Mouse (Mus musculus): ENCODE data around the gene Fndc3b. TPM values are rescaled to one million over a fixed set of nuclear protein-coding genes. Genes with fewer than 3 reads are reported as not detected.

Gene Fndc3b
- total and polyA plus RNA-seq, 3 experiments = 0.03 to 0.05 (median 0.04) TPM

DNA sequence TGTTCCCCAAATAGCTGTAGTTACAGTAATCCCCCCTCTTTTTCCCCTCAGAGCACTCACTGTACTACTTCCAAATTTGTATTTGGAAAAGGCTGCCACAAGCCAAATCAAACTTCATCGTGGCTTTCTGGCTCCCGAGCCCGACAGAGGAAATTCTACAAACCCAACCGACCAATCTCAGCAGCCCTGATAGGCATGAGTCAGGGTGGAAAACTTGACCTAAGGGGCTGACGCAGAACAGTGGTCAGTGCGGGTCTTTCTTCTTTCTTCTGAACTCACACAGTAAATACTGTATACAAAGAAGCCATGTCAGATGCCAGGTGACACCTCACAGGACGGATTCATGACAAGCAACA lies 103.3 kb downstream of the Fndc3b start:
- TF ChIP-seq PAX5 (IDR thresholded peaks at IDR 0.05; ENCODE audit: low read length) (no peak), CTCF (conservative IDR thresholded peaks at IDR 0.05 in 1 of 2, IDR thresholded peaks at IDR 0.05 in 1 of 2; ENCODE audit: low read depth in 2 of 2, low read length in 2 of 2) (no peak), USF1 (IDR thresholded peaks at IDR 0.05; ENCODE audit: low read depth, low read length) (no peak), KAT2A (IDR thresholded peaks at IDR 0.05; ENCODE audit: insufficient replicate concordance, low read length) (no peak), JUND (conservative IDR thresholded peaks at IDR 0.05; ENCODE audit: low read depth, low read length) (no peak), RAD21 (IDR thresholded peaks at IDR 0.05; ENCODE audit: low read depth, low read length) (no peak), ZC3H11A (IDR thresholded peaks at IDR 0.05; ENCODE audit: low read depth, low read length) (no peak), MAFK (IDR thresholded peaks at IDR 0.05; ENCODE audit: insufficient replicate concordance, low read length) (no peak), ZMIZ1 (IDR thresholded peaks at IDR 0.05; ENCODE audit: low read depth, low read length) (no peak)
- no peak overlapping the region for H3K27ac ChIP-seq (ENCODE audit: insufficient read depth, low read depth)
- in situ Hi-C loops (cut with MboI; ENCODE audit: low pct_ligation_motif_present, low pct_unique_long_range_greater_than_20kb, low sequenced_read_pairs) = no loop called here

DNA sequence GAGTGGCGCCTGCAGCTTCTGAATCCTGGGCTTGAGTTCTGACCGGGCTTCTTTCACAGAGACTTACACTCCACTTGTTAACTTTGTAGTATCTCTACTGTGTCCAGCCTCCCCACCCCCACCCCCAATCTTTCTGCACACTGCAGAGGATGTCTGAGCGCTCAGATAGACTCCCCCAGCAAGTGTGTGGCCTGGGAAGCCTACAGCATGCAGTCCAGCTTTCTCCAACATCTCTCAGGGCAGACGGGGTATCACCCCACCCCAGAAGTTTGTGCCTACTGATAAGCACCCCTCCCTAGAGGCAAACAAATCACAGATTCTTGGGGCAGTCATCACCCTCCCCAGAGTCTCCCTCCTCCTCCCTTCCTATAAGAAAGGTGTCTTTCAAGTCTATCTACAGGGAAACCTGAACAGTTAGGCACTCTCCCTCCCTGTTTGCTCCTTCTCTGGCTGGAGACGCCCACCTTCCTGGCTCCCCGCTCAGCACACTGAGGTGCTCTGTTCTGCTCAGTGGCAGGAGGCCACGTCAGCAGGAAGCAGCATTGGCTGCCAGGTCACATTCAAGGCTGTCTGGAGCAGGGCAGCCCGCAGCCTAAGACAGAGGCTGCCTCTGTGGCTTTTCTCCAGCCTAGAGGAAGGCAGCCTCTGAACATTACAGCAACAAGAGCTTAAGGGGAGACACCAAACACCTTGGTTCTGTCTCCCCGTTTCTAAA lies 103.9 kb downstream of the Fndc3b start:
- H3K36me3 ChIP-seq (replicated peaks in 1 of 2; ENCODE audit: control insufficient read depth in 1 of 2, insufficient read depth in 1 of 2, low read length in 1 of 2) = no peaks in the 10 kb centered on the region
- no peak overlapping the region for H3K4me2 ChIP-seq (ENCODE audit: insufficient read depth, low read depth, poor library complexity, severe bottlenecking)
- in situ Hi-C loops (cut with MboI; ENCODE audit: low pct_ligation_motif_present, low pct_unique_long_range_greater_than_20kb, low sequenced_read_pairs) (no loop called here), dilution Hi-C loops (cut with MboI; ENCODE audit: extremely low pct_ligation_motif_present, extremely low pct_unique_long_range_greater_than_20kb, low sequenced_read_pairs) (no loop called here)
- 0 out of 4 replicates have a peak, but pooled peaks cover 0 to 2% of the 10 kb centered on the region in 2 experiments for H3K4me1 ChIP-seq (ENCODE audit: control insufficient read depth in 1 of 2, insufficient read depth in 2 of 2)
- DNase-seq (ENCODE audit: extremely low read depth) = no peak
- H3K27me3 ChIP-seq (replicated peaks) = no peaks in the 10 kb centered on the region
- no peaks in the 10 kb centered on the region for H3K9me3 ChIP-seq (replicated peaks; ENCODE audit: low read length)
- no peak overlapping the region for H3K27ac ChIP-seq (ENCODE audit: insufficient read depth, low read depth)
- H3K9ac ChIP-seq (ENCODE audit: insufficient read depth, low read depth) = no peak overlapping the region
- no peak overlapping the region for H3K4me3 ChIP-seq (replicated peaks in 1 of 3; ENCODE audit: low read depth in 2 of 3, low read length in 2 of 3, poor library complexity in 1 of 3)
- TF ChIP-seq ZKSCAN1 (IDR thresholded peaks at IDR 0.05; ENCODE audit: borderline replicate concordance, low read depth, low read length) (no peak), ZMIZ1 (IDR thresholded peaks at IDR 0.05; ENCODE audit: low read depth, low read length) (no peak), ZNF384 (IDR thresholded peaks at IDR 0.05; ENCODE audit: low read depth, low read length) (no peak), RCOR1 (conservative IDR thresholded peaks at IDR 0.05; ENCODE audit: low read depth, low read length) (no peak), ELF1 (IDR thresholded peaks at IDR 0.05; ENCODE audit: low read depth, low read length) (no peak), CTCF (conservative IDR thresholded peaks at IDR 0.05 in 1 of 2, IDR thresholded peaks at IDR 0.05 in 1 of 2; ENCODE audit: low read depth in 2 of 2, low read length in 2 of 2) (no peak), IRF4 (IDR thresholded peaks at IDR 0.05; ENCODE audit: low read depth, low read length) (no peak)
- no peaks in the 10 kb centered on the region for H3K79me2 ChIP-seq (replicated peaks; ENCODE audit: control insufficient read depth, extremely low read depth, insufficient read depth, poor library complexity, severe bottlenecking)

More for the DNA sequence above, 103.3 kb downstream of the Fndc3b start:
- no peak for DNase-seq (ENCODE audit: extremely low read depth)
- dilution Hi-C loops (cut with MboI; ENCODE audit: extremely low pct_ligation_motif_present, extremely low pct_unique_long_range_greater_than_20kb, low sequenced_read_pairs) = no loop called here
- H3K27me3 ChIP-seq (replicated peaks) = no peaks in the 10 kb centered on the region
- H3K4me3 ChIP-seq (replicated peaks in 1 of 3; ENCODE audit: low read depth in 2 of 3, low read length in 2 of 3, poor library complexity in 1 of 3) = no peak overlapping the region
- H3K4me2 ChIP-seq (ENCODE audit: insufficient read depth, low read depth, poor library complexity, severe bottlenecking) = no peak overlapping the region
- H3K79me2 ChIP-seq (replicated peaks; ENCODE audit: control insufficient read depth, extremely low read depth, insufficient read depth, poor library complexity, severe bottlenecking) = no peaks in the 10 kb centered on the region
- no peak overlapping the region for H3K9ac ChIP-seq (ENCODE audit: insufficient read depth, low read depth)
- H3K9me3 ChIP-seq (replicated peaks; ENCODE audit: low read length) = no peaks in the 10 kb centered on the region
- no peaks in the 10 kb centered on the region for H3K36me3 ChIP-seq (replicated peaks in 1 of 2; ENCODE audit: control insufficient read depth in 1 of 2, insufficient read depth in 1 of 2, low read length in 1 of 2)
- 0 out of 4 replicates have a peak, but pooled peaks cover 0 to 2% of the 10 kb centered on the region in 2 experiments for H3K4me1 ChIP-seq (ENCODE audit: control insufficient read depth in 1 of 2, insufficient read depth in 2 of 2)
